In the genomic region with DNA sequence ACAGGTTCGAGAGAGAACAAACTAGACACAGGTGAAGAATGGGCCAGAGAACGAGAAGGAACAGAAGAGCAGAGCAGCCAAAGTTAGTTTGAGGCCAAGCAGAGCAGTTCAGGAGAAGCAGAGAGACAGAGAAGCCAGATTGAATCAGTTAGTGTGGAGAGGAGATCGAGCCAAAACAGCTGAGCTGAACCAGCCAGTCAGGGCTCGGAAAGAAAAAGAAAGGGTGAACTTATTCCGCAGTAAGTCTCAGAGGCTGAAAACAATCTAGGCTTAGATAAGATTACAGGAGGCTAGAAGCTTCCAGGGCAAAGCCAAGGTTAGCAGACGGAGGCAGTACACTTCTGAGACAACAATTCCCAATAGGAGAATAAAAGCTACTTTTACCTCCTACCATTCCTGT, we compare ENCODE assay signal across 12 mouse cellular contexts. TPM values are rescaled to one million over a fixed set of nuclear protein-coding genes. Genes with fewer than 3 reads are reported as not detected.
DNase-seq lines count a peak whose midpoint lies in the region; ATAC-seq and TF ChIP-seq lines count a peak whose summit lies in the region.
"Had no signal": no experiment of that assay in that cellular context is flagged by ENCODE, and none has a peak within 500 bp of the region (broad histone marks: within the 10 kb centered on the region; RNA-seq: fewer than 3 reads in every experiment).

No protein-coding gene starts in this region.

- 63% methylated on average over 6 of the region's 6 CpGs for WGBS in limb, embryonic 14.5 days
- 85% methylated on average over 6 of the region's 6 CpGs for WGBS in limb, embryonic 10.5 days
- WGBS in heart, embryonic 16.5 days, result 25% methylated on average over 6 of the region's 6 CpGs
- WGBS in hindbrain, embryonic 12.5 days, result 82% methylated on average over 6 of the region's 6 CpGs

- H3K9ac ChIP-seq in limb, embryonic 14.5 days (ENCODE audit: low read depth, low read length, severe bottlenecking), result no peak overlapping the region
- peak overlapping the region; percentile 25; the same call in 1 of the 2 replicates for H3K9ac ChIP-seq in heart, embryonic 16.5 days (ENCODE audit: low read length)
- no peak overlapping the region for H3K9ac ChIP-seq in hindbrain, embryonic 12.5 days

- no peaks in the 10 kb centered on the region for H3K27me3 ChIP-seq in limb, embryonic 14.5 days (ENCODE audit: control insufficient read depth, insufficient read depth, low read length)
- H3K27me3 ChIP-seq in limb, embryonic 10.5 days (ENCODE audit: low read depth, poor library complexity, severe bottlenecking), result no peaks in the 10 kb centered on the region
- no peaks in the 10 kb centered on the region for H3K27me3 ChIP-seq in heart, embryonic 16.5 days (ENCODE audit: control insufficient read depth, insufficient read depth, low read length)
- H3K27me3 ChIP-seq in hindbrain, embryonic 12.5 days, result no peaks in the 10 kb centered on the region
- H3K27me3 ChIP-seq: Patski had no signal

- ATAC-seq in limb, embryonic 14.5 days (ENCODE audit: low FRiP score, low read depth), result no peak
- peak; percentile 52; the same call in 1 of the 2 replicates for ATAC-seq in heart, embryonic 16.5 days (replicated peaks; ENCODE audit: extremely low read depth, insufficient read depth, low FRiP score)
- 0 out of 2 replicates have a peak, but pooled peaks have one; percentile 31 for ATAC-seq in monocyte, adult 5-6 weeks (replicated peaks; ENCODE audit: insufficient number of reproducible peaks, low FRiP score, low TSS enrichment, poor library complexity, severe bottlenecking)
- no peak for ATAC-seq in hindbrain, embryonic 12.5 days (ENCODE audit: low FRiP score)
- ATAC-seq: Patski had no signal

- no peak overlapping the region for H3K4me3 ChIP-seq in limb, embryonic 14.5 days (replicated peaks; ENCODE audit: low read length)
- no peak overlapping the region for H3K4me3 ChIP-seq in limb, embryonic 10.5 days
- no peak overlapping the region for H3K4me3 ChIP-seq in heart, embryonic 16.5 days (ENCODE audit: low read length)
- H3K4me3 ChIP-seq in hindbrain, embryonic 12.5 days, result no peak overlapping the region

- H3K4me2 ChIP-seq in limb, embryonic 14.5 days (replicated peaks; ENCODE audit: low read depth, low read length, severe bottlenecking), result no peak overlapping the region
- H3K4me2 ChIP-seq in heart, embryonic 16.5 days (ENCODE audit: low read depth, low read length), result no peak overlapping the region
- no peak overlapping the region for H3K4me2 ChIP-seq in hindbrain, embryonic 12.5 days (replicated peaks)

- H3K27ac ChIP-seq in limb, embryonic 14.5 days (replicated peaks; ENCODE audit: low read depth, low read length), result no peak overlapping the region
- H3K27ac ChIP-seq in limb, embryonic 10.5 days, result no peak overlapping the region
- peak overlapping the region; percentile 65 for H3K27ac ChIP-seq in heart, embryonic 16.5 days (ENCODE audit: low read length)
- H3K27ac ChIP-seq in hindbrain, embryonic 12.5 days, result no peak overlapping the region

- H3K9me3 ChIP-seq in limb, embryonic 14.5 days (ENCODE audit: control insufficient read depth, low read length), result no peaks in the 10 kb centered on the region
- no peaks in the 10 kb centered on the region for H3K9me3 ChIP-seq in limb, embryonic 10.5 days (replicated peaks)
- H3K9me3 ChIP-seq in heart, embryonic 16.5 days (replicated peaks; ENCODE audit: control insufficient read depth, low read length), result no peaks in the 10 kb centered on the region
- no peaks in the 10 kb centered on the region for H3K9me3 ChIP-seq in hindbrain, embryonic 12.5 days (replicated peaks)

- no peak for TF ChIP-seq POLR2A in limb, embryonic 14.5 days (IDR thresholded peaks at IDR 0.05; ENCODE audit: borderline replicate concordance, extremely low read depth, insufficient read depth, insufficient read length)

- H3K36me3 ChIP-seq in limb, embryonic 14.5 days (ENCODE audit: control insufficient read depth, insufficient read depth, low read length), result peaks cover 8% of the 10 kb centered on the region
- H3K36me3 ChIP-seq in limb, embryonic 10.5 days, result peaks cover 37% of the 10 kb centered on the region
- H3K36me3 ChIP-seq in heart, embryonic 16.5 days (ENCODE audit: control insufficient read depth, insufficient read depth), result peaks cover 6% of the 10 kb centered on the region; the same call in 1 of the 2 replicates
- peaks cover 13% of the 10 kb centered on the region; the same call in 1 of the 2 replicates for H3K36me3 ChIP-seq in hindbrain, embryonic 12.5 days

- no peaks in the 10 kb centered on the region for H3K4me1 ChIP-seq in limb, embryonic 14.5 days (ENCODE audit: control insufficient read depth, insufficient read depth, low read length)
- H3K4me1 ChIP-seq in limb, embryonic 10.5 days, result no peaks in the 10 kb centered on the region
- peaks cover 16% of the 10 kb centered on the region for H3K4me1 ChIP-seq in heart, embryonic 16.5 days (ENCODE audit: control insufficient read depth, insufficient read depth, low read length)
- no peaks in the 10 kb centered on the region for H3K4me1 ChIP-seq in hindbrain, embryonic 12.5 days

- DNase-seq in adrenal gland, adult (ENCODE audit: inconsistent age in 2 of 2, low spot score in 1 of 2), result peak; percentile 28 to 53
- no peak for DNase-seq in adrenal gland, adult 18-20 months (ENCODE audit: low spot score in 2 of 2)
- DNase-seq in limb, embryonic 14.5 days (ENCODE audit: low spot score), result peak; percentile 34
- no peak for DNase-seq in limb, embryonic 10.5 days (ENCODE audit: low spot score)
- DNase-seq in spleen, postnatal 4 days (ENCODE audit: low spot score in 2 of 2), result no peak
- DNase-seq: lung, postnatal 10 days had no signal

RNA-seq across cellular contexts. Expression of gene Cep85, which starts 21.9 kb away (rescaled TPM):
- total RNA-seq in adrenal gland, adult 18-20 months (2021), result 10 to 100 TPM; 12.9 to 15.4 TPM
- polyA plus RNA-seq in limb, embryonic 14.5 days (2012; rRNA removed), result 22.4 and 32.2 TPM in 2 replicates
- polyA plus RNA-seq in limb, embryonic 14.5 days (2014; fragmentation: Nextera tagmentation; extraction: Ambion mirVana), result 40.3 and 46.5 TPM in 2 replicates
- 27.1 and 29.1 TPM in 2 replicates for polyA plus RNA-seq in limb, embryonic 10.5 days (2016; fragmentation: Nextera tagmentation; extraction: Ambion mirVana)
- polyA plus RNA-seq in heart, embryonic 16.5 days (2015; fragmentation: Nextera tagmentation; extraction: Ambion mirVana), result 44.2 and 51.5 TPM in 2 replicates
- 21.6 to 36.1 TPM (median 24.2 TPM) in 3 replicates for total RNA-seq in monocyte, adult 5-6 weeks (2017)
- 28.1 and 30.4 TPM in 2 replicates for polyA plus RNA-seq in hindbrain, embryonic 12.5 days (2016; fragmentation: Nextera tagmentation; extraction: Ambion mirVana)

RNA-seq across cellular contexts. Expression of gene Sh3bgrl3, which starts 36.4 kb away (rescaled TPM):
- total RNA-seq in adrenal gland, adult 18-20 months (2021), result 100 to 1,000 TPM in 1 of 2 experiments, 10 to 100 TPM in 1; 73.4 to 102 TPM
- 325 and 365 TPM in 2 replicates for polyA plus RNA-seq in limb, embryonic 14.5 days (2012; rRNA removed)
- polyA plus RNA-seq in limb, embryonic 14.5 days (2014; fragmentation: Nextera tagmentation; extraction: Ambion mirVana), result 532 and 538 TPM in 2 replicates
- polyA plus RNA-seq in limb, embryonic 10.5 days (2016; fragmentation: Nextera tagmentation; extraction: Ambion mirVana), result 280 and 308 TPM in 2 replicates
- polyA plus RNA-seq in heart, embryonic 16.5 days (2015; fragmentation: Nextera tagmentation; extraction: Ambion mirVana), result 213 and 218 TPM in 2 replicates
- 320 to 400 TPM (median 328 TPM) in 3 replicates for total RNA-seq in monocyte, adult 5-6 weeks (2017)
- polyA plus RNA-seq in hindbrain, embryonic 12.5 days (2016; fragmentation: Nextera tagmentation; extraction: Ambion mirVana), result 333 and 369 TPM in 2 replicates

RNA-seq across cellular contexts. Expression of gene Gm7534, which starts 37.8 kb away (rescaled TPM):
- not detected for total RNA-seq in adrenal gland, adult 18-20 months (2021)
- not detected in 2 replicates for polyA plus RNA-seq in limb, embryonic 14.5 days (2012; rRNA removed)
- polyA plus RNA-seq in limb, embryonic 14.5 days (2014; fragmentation: Nextera tagmentation; extraction: Ambion mirVana), result not detected in 2 replicates
- polyA plus RNA-seq in limb, embryonic 10.5 days (2016; fragmentation: Nextera tagmentation; extraction: Ambion mirVana), result not detected in 2 replicates
- 0.05 TPM in 1 of 2 replicates, not detected in the other for polyA plus RNA-seq in heart, embryonic 16.5 days (2015; fragmentation: Nextera tagmentation; extraction: Ambion mirVana)
- total RNA-seq in monocyte, adult 5-6 weeks (2017), result not detected in 3 replicates
- polyA plus RNA-seq in hindbrain, embryonic 12.5 days (2016; fragmentation: Nextera tagmentation; extraction: Ambion mirVana), result not detected in 2 replicates
- total RNA-seq: granulocyte monocyte progenitor cell, adult 5-6 weeks; layer of hippocampus, adult 8-10 months had no signal
- polyA plus RNA-seq: Patski had no signal

Comparison
In these comparisons a context has a peak if more than half of its experiments do, and no peak if none do; other contexts are left out.
1. DNase-seq: peak in adrenal gland, adult (2 of 2) and limb, embryonic 14.5 days (single experiment); none in adrenal gland, adult 18-20 months (0 of 2), limb, embryonic 10.5 days (single experiment) and spleen, postnatal 4 days (0 of 2).
2. ATAC-seq: peak in heart, embryonic 16.5 days (single experiment) and monocyte, adult 5-6 weeks (single experiment); none in limb, embryonic 14.5 days (single experiment) and hindbrain, embryonic 12.5 days (single experiment).